Mouse (Mus musculus) MEL (cell line): ENCODE measurements around the gene Serinc3. TPM values are rescaled to one million over a fixed set of nuclear protein-coding genes. Genes with fewer than 3 reads are reported as not detected.

Experiments
- DNase-seq: peaks from one replicate; pipeline ENCODE4 v3.0.0; 2011; ENCODE audit warnings: low read depth, low spot score
- H3K27ac ChIP-seq: 2 replicates; pipeline ENCODE4 v1.5.1; 2012; ENCODE audit warnings: low read depth, mild to moderate bottlenecking, control low read depth, low read length, moderate library complexity; ENCODE audit not compliant: control insufficient read depth
- H3K27me3 ChIP-seq, 2 experiments: fragments of 150-350 bp in 1 of 2; sonication (generic) in 1 of 2; 2 replicates each; pipeline ENCODE4 v1.6.1; 2012; ENCODE audit warnings: low read length in 2 of 2, mild to moderate bottlenecking in 2 of 2, improper control_type of control experiment in 1 of 2, moderate library complexity in 1 of 2; ENCODE audit not compliant: insufficient read depth in 2 of 2, control insufficient read depth in 1 of 2
- H3K36me3 ChIP-seq, 2 experiments: 2 replicates each; pipeline ENCODE4 v1.6.1; 2012 to 2014; ENCODE audit warnings: low read length in 2 of 2, improper control_type of control experiment in 1 of 2, inconsistent platforms in 1 of 2, mild to moderate bottlenecking in 1 of 2; ENCODE audit not compliant: insufficient read depth in 2 of 2, control insufficient read depth in 1 of 2
- H3K4me1 ChIP-seq, 2 experiments: fragments of 150-350 bp in 1 of 2; sonication (generic) in 1 of 2; 2 replicates each; pipeline ENCODE4 v1.6.1; 2012; ENCODE audit warnings: low read length in 2 of 2, improper control_type of control experiment in 1 of 2, mild to moderate bottlenecking in 1 of 2; ENCODE audit not compliant: insufficient read depth in 2 of 2, control insufficient read depth in 1 of 2
- H3K4me3 ChIP-seq, 2 experiments: fragments of 150-350 bp in 1 of 2; sonication (generic) in 1 of 2; 2 replicates each; pipeline ENCODE4 v1.5.1; 2012; ENCODE audit warnings: low read depth in 2 of 2, low read length in 2 of 2, mild to moderate bottlenecking in 2 of 2, moderate library complexity in 2 of 2, control low read depth in 1 of 2, improper control_type of control experiment in 1 of 2; ENCODE audit not compliant: control insufficient read depth in 1 of 2, insufficient read depth in 1 of 2
- H3K79me2 ChIP-seq: 2 replicates; pipeline ENCODE4 v1.6.1; 2012; ENCODE audit warnings: mild to moderate bottlenecking, low read length, moderate library complexity; ENCODE audit not compliant: control insufficient read depth, poor library complexity, insufficient read depth
- H3K9ac ChIP-seq: 2 replicates; pipeline ENCODE4 v1.6.1; 2012; ENCODE audit warnings: low read depth, mild to moderate bottlenecking, control low read depth, low read length, moderate library complexity; ENCODE audit not compliant: control insufficient read depth, poor library complexity, severe bottlenecking
- H3K9me3 ChIP-seq: fragments of 150-350 bp; sonication (generic); replicated peaks from 2 replicates; pipeline ENCODE4 v1.6.1; 2012; ENCODE audit warnings: mild to moderate bottlenecking, low read length, improper control_type of control experiment, moderate library complexity; ENCODE audit not compliant: insufficient read depth
- BHLHE40 ChIP-seq: IDR thresholded peaks from 2 replicates; pipeline ENCODE4 v1.6.1; 2012; ENCODE audit warnings: low read depth, mild to moderate bottlenecking, inconsistent platforms, low read length, improper control_type of control experiment, borderline replicate concordance
- CHD1 ChIP-seq: IDR thresholded peaks from 2 replicates; pipeline ENCODE4 v1.6.1; 2012; ENCODE audit warnings: low read depth, mild to moderate bottlenecking, inconsistent platforms, low read length, improper control_type of control experiment
- CHD2 ChIP-seq: IDR thresholded peaks from 2 replicates; pipeline ENCODE4 v1.6.1; 2011; ENCODE audit warnings: low read length, improper control_type of control experiment
- CTCF ChIP-seq, 3 experiments: IDR thresholded peaks in 2 of 3; conservative IDR thresholded peaks in 1 of 3; 2 replicates each; pipeline ENCODE4 v1.5.1; 2011 to 2012; ENCODE audit warnings: low read length in 3 of 3, low read depth in 2 of 3, mild to moderate bottlenecking in 2 of 3, improper control_type of control experiment in 1 of 3, inconsistent platforms in 1 of 3, mixed read lengths in 1 of 3, moderate library complexity in 1 of 3; ENCODE audit not compliant: control insufficient read depth in 1 of 3, insufficient read depth in 1 of 3, poor library complexity in 1 of 3, severe bottlenecking in 1 of 3
- E2F4 ChIP-seq: IDR thresholded peaks from 2 replicates; pipeline ENCODE4 v1.6.1; 2011; ENCODE audit warnings: low read depth, low read length, improper control_type of control experiment, borderline replicate concordance
- ELF1 ChIP-seq: IDR thresholded peaks from 2 replicates; pipeline ENCODE4 v1.6.1; 2014; ENCODE audit warnings: low read depth, mild to moderate bottlenecking, inconsistent platforms, low read length, improper control_type of control experiment, moderate library complexity
- ETS1 ChIP-seq: IDR thresholded peaks from 2 replicates; pipeline ENCODE4 v1.6.1; 2012; ENCODE audit warnings: low read depth, mild to moderate bottlenecking, inconsistent platforms, low read length, improper control_type of control experiment, moderate library complexity
- GATA1 ChIP-seq: IDR thresholded peaks from 2 replicates; pipeline ENCODE4 v1.6.1; 2011; ENCODE audit warnings: low read depth, low read length, improper control_type of control experiment
- MAZ ChIP-seq: IDR thresholded peaks from 2 replicates; pipeline ENCODE4 v1.6.1; 2012; ENCODE audit warnings: low read depth, mild to moderate bottlenecking, inconsistent platforms, low read length, improper control_type of control experiment
- MYB ChIP-seq: IDR thresholded peaks from 2 replicates; pipeline ENCODE4 v1.6.1; 2011; ENCODE audit warnings: mild to moderate bottlenecking, low read depth, low read length, improper control_type of control experiment
- NELFE ChIP-seq: IDR thresholded peaks from 2 replicates; pipeline ENCODE4 v1.6.1; 2011; ENCODE audit warnings: low read depth, low read length, improper control_type of control experiment
- POLR2AphosphoS2 ChIP-seq: IDR thresholded peaks from 2 replicates; pipeline ENCODE4 v1.6.1; 2011; ENCODE audit warnings: low read length, improper control_type of control experiment
- SMC3 ChIP-seq: IDR thresholded peaks from 2 replicates; pipeline ENCODE4 v1.6.1; 2011; ENCODE audit warnings: low read depth, low read length, improper control_type of control experiment
- TAL1 ChIP-seq: IDR thresholded peaks from 2 replicates; pipeline ENCODE4 v1.6.1; 2012; ENCODE audit warnings: mild to moderate bottlenecking, inconsistent platforms, low read length, moderate library complexity, mixed read lengths
- TBP ChIP-seq: IDR thresholded peaks from 2 replicates; pipeline ENCODE4 v1.8.0; 2011; ENCODE audit warnings: low read depth, low read length, improper control_type of control experiment
- UBTF ChIP-seq: IDR thresholded peaks from 2 replicates; pipeline ENCODE4 v1.6.1; 2012; ENCODE audit warnings: low read depth, mild to moderate bottlenecking, inconsistent platforms, low read length, improper control_type of control experiment, moderate library complexity, borderline replicate concordance; ENCODE audit not compliant: insufficient read depth
- ZC3H11A ChIP-seq: IDR thresholded peaks from 2 replicates; pipeline ENCODE4 v1.6.1; 2012; ENCODE audit warnings: low read depth, mild to moderate bottlenecking, inconsistent platforms, low read length, improper control_type of control experiment
- ZKSCAN1 ChIP-seq: IDR thresholded peaks from 2 replicates; pipeline ENCODE4 v1.6.1; 2012; ENCODE audit warnings: low read depth, mild to moderate bottlenecking, inconsistent platforms, low read length, improper control_type of control experiment, moderate library complexity
- ZMIZ1 ChIP-seq: IDR thresholded peaks from 2 replicates; pipeline ENCODE4 v1.6.1; 2012; ENCODE audit warnings: low read depth, mild to moderate bottlenecking, inconsistent platforms, low read length, improper control_type of control experiment, moderate library complexity
- polyA plus RNA-seq, 2 experiments: library from polyadenylated mRNA; stranded (reverse) in 1 of 2; unstranded in 1 of 2; fragments of >175 nt in 1 of 2; fragments of >200 nt in 1 of 2; gene quantifications; 2 replicates each; pipeline versions ENCODE4 v1.2.1 to v1.2.4; 2012; ENCODE audit warnings: low replicate concordance in 2 of 2, low read depth in 1 of 2; ENCODE audit not compliant: insufficient read length in 2 of 2, insufficient read depth in 1 of 2, missing spikeins in 1 of 2
- total RNA-seq: library from RNA; depleted of rRNA; stranded (reverse); fragments of 300-350 nt; gene quantifications from 2 replicates; pipeline ENCODE4 v1.2.3, GENCODE M21; 2012

Serinc3 gene
- total and polyA plus RNA-seq, 3 experiments, result 348 to 650 (median 637) TPM

DNA sequence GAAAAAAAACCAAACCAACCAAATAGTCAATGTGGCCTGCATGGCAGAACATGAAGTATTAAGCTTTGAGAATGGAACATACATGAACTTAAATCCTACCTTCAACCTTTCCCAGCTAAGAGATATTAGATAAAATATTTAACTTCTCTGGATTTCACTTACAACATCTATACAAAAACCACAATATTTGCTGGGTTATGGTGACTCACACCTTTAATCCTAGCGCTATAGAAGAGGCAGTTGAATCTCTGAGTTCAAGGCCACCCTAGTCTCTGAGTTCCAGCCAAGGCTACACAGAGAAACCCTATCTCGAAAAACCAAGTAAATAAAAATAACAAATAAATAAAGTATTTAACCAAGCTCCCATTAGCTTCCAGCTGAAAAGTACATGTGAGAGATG is 8.9 kb downstream of the Serinc3 start:
- no peak overlapping the region for H3K4me3 ChIP-seq
- no peaks in the 10 kb centered on the region for H3K27me3 ChIP-seq
- TF ChIP-seq POLR2AphosphoS2 (no peak), ZMIZ1 (no peak), CHD1 (0 out of 2 replicates have a peak, but pooled peaks have one; percentile 76), ZKSCAN1 (no peak), CTCF (IDR thresholded peaks at IDR 0.05 in 2 of 3, conservative IDR thresholded peaks at IDR 0.05 in 1 of 3; ENCODE audit: control insufficient read depth in 1 of 3, insufficient read depth in 1 of 3, low read depth in 2 of 3, low read length in 3 of 3, poor library complexity in 1 of 3, severe bottlenecking in 1 of 3) (no peak)
- H3K79me2 ChIP-seq, result peaks cover 40% of the 10 kb centered on the region
- no peak overlapping the region for H3K9ac ChIP-seq
- DNase-seq, result no peak
- H3K4me1 ChIP-seq, result peaks cover 12 to 25% of the 10 kb centered on the region in 2 experiments
- H3K9me3 ChIP-seq, result no peaks in the 10 kb centered on the region
- no peak overlapping the region for H3K27ac ChIP-seq
- peaks cover 66 to 81% of the 10 kb centered on the region in 2 experiments for H3K36me3 ChIP-seq

DNA sequence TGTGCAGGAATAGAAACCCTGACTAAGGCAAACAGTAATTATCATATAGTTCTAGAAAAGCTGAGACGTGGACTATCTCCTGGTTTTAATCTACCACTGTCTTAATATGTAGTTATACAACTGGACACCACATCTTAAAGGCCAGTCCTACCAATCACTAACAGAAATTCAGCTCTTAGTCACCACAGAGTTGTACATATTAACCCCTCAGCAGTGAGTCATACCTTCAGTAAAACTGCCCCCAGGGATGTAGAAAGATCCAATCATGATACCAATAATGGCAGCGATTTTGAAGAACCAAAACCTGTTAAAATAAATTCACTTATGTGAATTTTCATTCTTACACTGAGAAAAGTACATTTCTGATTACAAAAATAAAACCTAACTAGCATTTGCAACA is 10.7 kb downstream of the Serinc3 start:
- Histone ChIP-seq H3K9me3 (no peaks in the 10 kb centered on the region), H3K4me3 (no peak overlapping the region), H3K9ac (no peak overlapping the region), H3K79me2 (peaks cover 25% of the 10 kb centered on the region), H3K27ac (no peak overlapping the region), H3K4me1 (peaks cover 7 to 21% of the 10 kb centered on the region in 2 experiments), H3K36me3 (peaks cover 52 to 86% of the 10 kb centered on the region in 2 experiments), H3K27me3 (no peaks in the 10 kb centered on the region)
- TF ChIP-seq MYB (no peak), SMC3 (no peak), TAL1 (no peak), BHLHE40 (no peak), CHD2 (no peak), ELF1 (no peak), MAZ (no peak), CTCF (IDR thresholded peaks at IDR 0.05 in 2 of 3, conservative IDR thresholded peaks at IDR 0.05 in 1 of 3; ENCODE audit: control insufficient read depth in 1 of 3, insufficient read depth in 1 of 3, low read depth in 2 of 3, low read length in 3 of 3, poor library complexity in 1 of 3, severe bottlenecking in 1 of 3) (no peak), E2F4 (no peak), TBP (no peak), NELFE (no peak), ZC3H11A (no peak), ZMIZ1 (no peak), GATA1 (no peak), ETS1 (no peak), UBTF (no peak)
- no peak for DNase-seq
